Mouse (Mus musculus) urinary bladder, postnatal 25 days (tissue): ENCODE results near the gene Plb1.

Experiments used
- DNase-seq: peaks from one replicate; pipeline ENCODE4 v3.0.0; 2022; ENCODE audit warnings: low spot score

Plb1 gene

GRCm38 (mm10) chr5:32260751-32261150 is 28.2 kb downstream of the Plb1 start:
- DNase-seq, result no peak

- DNase-seq, result no peak
Measured at GRCm38 (mm10) chr5:32261251-32261650, 28.7 kb downstream of the Plb1 start.

- no peak for DNase-seq
Measured at GRCm38 (mm10) chr5:32262534-32262933, 30.0 kb downstream of the Plb1 start.

GRCm38 (mm10) chr5:32272502-32272901 is 40.0 kb downstream of the Plb1 start:
- no peak for DNase-seq

GRCm38 (mm10) chr5:32278000-32278694 is 45.6 kb downstream of the Plb1 start:
- DNase-seq, result no peak

GRCm38 (mm10) chr5:32280066-32280465 is 47.6 kb downstream of the Plb1 start:
- DNase-seq, result no peak

- no peak for DNase-seq
Measured at GRCm38 (mm10) chr5:32282345-32282744, 49.8 kb downstream of the Plb1 start.

- no peak for DNase-seq
Measured at GRCm38 (mm10) chr5:32283457-32283856, 50.9 kb downstream of the Plb1 start.

- no peak for DNase-seq
Measured at GRCm38 (mm10) chr5:32286315-32286714, 53.8 kb downstream of the Plb1 start.

- DNase-seq, result no peak
Measured at GRCm38 (mm10) chr5:32288021-32288420, 55.5 kb downstream of the Plb1 start.

GRCm38 (mm10) chr5:32291316-32291715 is 58.8 kb downstream of the Plb1 start:
- no peak for DNase-seq

GRCm38 (mm10) chr5:32302991-32303921 is 70.7 kb downstream of the Plb1 start:
- DNase-seq, result peak; percentile 26

- no peak for DNase-seq
Measured at GRCm38 (mm10) chr5:32307106-32307505, 74.6 kb downstream of the Plb1 start.

- DNase-seq, result no peak
Measured at GRCm38 (mm10) chr5:32308647-32309046, 76.1 kb downstream of the Plb1 start.

GRCm38 (mm10) chr5:32309714-32310113 is 77.2 kb downstream of the Plb1 start:
- DNase-seq, result no peak

- DNase-seq, result no peak
Measured at GRCm38 (mm10) chr5:32310802-32311201, 78.3 kb downstream of the Plb1 start.

- no peak for DNase-seq
Measured at GRCm38 (mm10) chr5:32311589-32312166, 79.2 kb downstream of the Plb1 start.

GRCm38 (mm10) chr5:32313671-32314070 is 81.2 kb downstream of the Plb1 start:
- no peak for DNase-seq

- DNase-seq, result no peak
Measured at GRCm38 (mm10) chr5:32314731-32315130, 82.2 kb downstream of the Plb1 start.

GRCm38 (mm10) chr5:32322146-32322811 is 89.8 kb downstream of the Plb1 start:
- no peak for DNase-seq

GRCm38 (mm10) chr5:32328139-32328538 is 95.6 kb downstream of the Plb1 start:
- no peak for DNase-seq

GRCm38 (mm10) chr5:32332591-32332990 is 100.1 kb downstream of the Plb1 start:
- DNase-seq, result no peak
